Mouse (Mus musculus): Measurements from ENCODE around the gene Vmn1r123.
"Not testable (repeated sequence)": the region's sequence is repeated elsewhere in the genome, so short reads cannot be mapped to it uniquely, and the experiment has no call there.

Vmn1r123 gene

DNA sequence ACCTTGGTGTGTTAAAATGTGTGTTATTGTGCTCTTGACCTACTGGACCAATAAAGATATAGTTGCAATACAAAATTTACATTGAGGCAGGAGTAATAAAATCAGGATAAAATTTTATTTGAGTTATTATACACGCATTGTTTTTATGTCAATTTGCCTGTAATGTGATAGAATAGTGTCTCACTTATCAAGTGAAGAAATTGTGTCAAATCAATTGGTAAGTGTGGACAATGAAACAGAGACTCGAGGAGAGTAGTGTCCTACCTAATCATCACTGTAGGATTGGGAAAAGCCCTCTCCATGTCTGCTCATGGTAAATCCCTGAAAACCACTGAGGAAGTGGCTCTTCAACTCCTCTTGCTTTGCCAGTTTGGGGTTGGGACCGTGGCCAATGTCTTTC, at the start of gene Vmn1r123:
TSS of gene Vmn1r123 (plus strand) at position 301 of the 400 bp plus-strand sequence.
- not testable (repeated sequence) for DNase-seq

DNA sequence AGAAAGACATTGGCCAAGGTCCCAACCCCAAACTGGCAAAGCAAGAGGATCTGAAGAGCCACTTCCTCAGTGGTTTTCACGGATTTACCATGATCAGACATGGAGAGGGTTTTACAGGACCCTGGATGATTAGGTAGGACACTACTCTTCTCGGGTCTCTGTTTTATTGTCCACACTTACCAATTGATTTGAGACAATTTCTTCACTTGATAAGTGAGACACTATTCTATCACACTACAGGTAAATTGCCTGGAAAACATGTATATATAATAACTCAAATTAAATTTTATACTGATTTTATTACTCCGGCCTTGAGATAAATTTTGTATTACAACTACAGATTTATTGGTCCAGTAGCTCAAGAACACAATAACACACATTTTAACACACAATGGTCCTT, 28.0 kb upstream of the Vmn1r123 start, which contains the start of gene Vmn1r122:
TSS of gene Vmn1r122 (minus strand) at position 101 of the 400 bp plus-strand sequence.
- not testable (repeated sequence) for DNase-seq

DNA sequence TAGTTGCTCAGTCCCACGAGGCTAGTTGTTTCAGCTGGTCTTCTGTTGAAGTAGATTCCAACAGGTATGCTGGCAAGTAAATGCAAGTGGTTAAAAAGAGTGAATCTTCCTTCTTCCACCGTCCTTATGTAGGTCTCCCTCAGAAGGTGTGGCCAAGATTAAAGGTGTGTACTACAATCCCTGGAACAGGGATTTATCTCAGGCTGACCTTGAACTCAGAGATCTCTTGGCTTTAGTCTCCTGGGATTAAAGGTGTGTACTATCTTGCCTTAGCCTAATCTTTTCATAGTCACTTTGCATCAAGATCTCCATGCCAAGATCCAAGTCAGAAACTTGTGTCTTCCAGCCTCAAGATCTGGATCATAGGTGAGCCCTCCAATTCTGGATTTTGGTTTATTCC, 28.3 kb downstream of the Vmn1r123 start, which contains the start of gene Gm5157:
TSS of gene Gm5157 (minus strand) at position 101 of the 400 bp plus-strand sequence.
- not testable (repeated sequence) for DNase-seq

Measured in cerebellum, postnatal 25 days (tissue).